Mouse (Mus musculus): ENCODE data around the gene Glul. TPM values are rescaled to one million over a fixed set of nuclear protein-coding genes. Genes with fewer than 3 reads are reported as not detected.
"Not testable (repeated sequence)": the region's sequence is repeated elsewhere in the genome, so short reads cannot be mapped to it uniquely, and the experiment has no call there.

Glul gene
- polyA plus RNA-seq (2011; ENCODE audit: insufficient read depth, insufficient read length, low replicate concordance, missing spikeins): 101 and 115 TPM in 2 replicates

DNA sequence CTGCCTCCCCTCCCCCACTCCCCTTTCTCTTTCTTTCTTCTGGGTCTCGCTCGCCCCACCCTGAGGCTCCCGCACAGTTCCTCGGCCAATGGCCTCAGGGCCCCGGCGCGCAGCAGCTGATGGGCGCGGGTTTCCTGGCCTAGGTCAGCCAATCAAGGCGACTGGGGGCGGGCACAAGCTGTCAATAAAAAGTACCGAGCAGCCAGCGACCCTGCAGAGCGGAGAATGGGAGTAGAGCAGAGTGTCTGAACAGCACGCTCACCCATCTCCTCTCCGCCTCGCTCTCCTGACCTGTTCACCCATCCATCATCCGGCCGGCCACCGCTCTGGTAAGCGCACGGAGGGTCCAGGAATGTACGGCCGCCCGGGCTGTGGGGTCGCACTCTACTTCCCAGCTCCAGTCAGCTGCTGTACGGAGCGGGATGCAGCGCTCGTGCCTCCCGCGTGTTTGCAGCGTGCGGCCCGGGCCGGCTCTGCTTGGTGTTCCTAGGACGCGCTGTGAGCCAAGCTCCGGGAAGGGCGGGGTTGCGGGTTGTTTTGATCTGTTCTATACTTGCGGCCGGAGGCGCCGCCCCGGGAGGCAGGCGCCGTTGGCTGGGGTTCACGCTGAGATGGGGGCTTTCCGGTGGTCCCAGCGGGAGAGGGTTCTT is at the start of gene Glul, which contains the start of gene Teddm2:
TSS of gene Glul (plus strand) at position 214 of the 650 bp plus-strand sequence.
TSS of gene Teddm2 (minus strand) at position 498 of the 650 bp plus-strand sequence.
- Histone ChIP-seq H3K4me3 (replicated peaks; ENCODE audit: control insufficient read depth, low read depth, low read length) (peak within 1 kb of the TSS; percentile 97), H3K27ac (ENCODE audit: control insufficient read depth, insufficient read depth, low read depth, low read length, poor library complexity) (peak within 1 kb of the TSS; percentile 97), H3K4me1 (ENCODE audit: control insufficient read depth, insufficient read depth, low read length) (no peaks in the 10 kb centered on the region)
- WGBS: under 1% methylated on average over 51 of the region's 51 CpGs
- TF ChIP-seq CTCF (IDR thresholded peaks at IDR 0.05; ENCODE audit: control insufficient read depth, insufficient read depth, low read length): no peak
- TF ChIP-seq POLR2A (IDR thresholded peaks at IDR 0.05; ENCODE audit: borderline replicate concordance, control insufficient read depth, low read depth, low read length): peak; percentile 99

DNA sequence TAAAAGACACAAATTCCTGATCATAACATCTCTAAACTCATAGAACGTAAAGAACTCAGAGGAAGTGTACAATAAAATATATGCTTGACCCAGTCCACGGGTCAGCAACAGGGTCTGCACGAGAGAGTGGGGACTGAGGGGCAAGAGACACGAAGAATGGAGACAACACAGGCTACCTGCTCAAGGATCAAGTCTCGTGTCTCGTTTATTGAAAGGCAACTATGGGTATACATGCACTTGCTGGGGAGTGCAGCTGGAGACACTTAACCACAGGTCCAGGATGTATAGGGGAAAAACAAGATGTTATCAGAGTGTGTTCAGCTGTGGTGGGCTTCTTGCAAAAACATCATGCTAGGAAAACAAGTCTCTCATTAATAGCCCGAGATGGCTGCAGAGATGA is 47.0 kb upstream of the Glul start:
- H3K4me3 ChIP-seq (replicated peaks; ENCODE audit: control insufficient read depth, low read depth, low read length); H3K4me1 ChIP-seq (ENCODE audit: control insufficient read depth, insufficient read depth, low read length); H3K27ac ChIP-seq (ENCODE audit: control insufficient read depth, insufficient read depth, low read depth, low read length, poor library complexity): not testable (repeated sequence)
- WGBS: 38% methylated on average over 7 of the region's 7 CpGs

DNA sequence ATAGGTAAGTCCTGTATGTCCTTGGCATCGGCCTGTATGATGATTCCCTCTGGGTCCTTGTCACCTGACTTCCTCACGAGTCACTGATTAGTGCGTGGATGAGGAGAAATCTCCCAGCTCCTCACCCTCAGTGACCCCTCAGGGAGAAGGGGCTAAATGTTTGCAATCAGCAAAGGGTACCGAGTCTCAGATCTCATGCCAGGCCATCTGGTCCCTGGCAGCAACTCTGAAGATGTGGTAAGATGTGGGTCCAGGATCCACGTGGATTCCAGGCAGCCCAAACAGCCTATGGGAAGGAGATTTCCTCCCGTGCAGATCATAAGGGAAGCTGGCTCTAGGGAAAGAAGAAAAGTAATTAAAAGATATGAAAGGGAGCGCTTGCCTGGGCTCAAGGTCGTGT is 43.8 kb upstream of the Glul start:
- no peak overlapping the region for H3K4me3 ChIP-seq (replicated peaks; ENCODE audit: control insufficient read depth, low read depth, low read length)
- no peak overlapping the region for H3K27ac ChIP-seq (ENCODE audit: control insufficient read depth, insufficient read depth, low read depth, low read length, poor library complexity)
- TF ChIP-seq CTCF (IDR thresholded peaks at IDR 0.05; ENCODE audit: control insufficient read depth, insufficient read depth, low read length) (no peak), POLR2A (IDR thresholded peaks at IDR 0.05; ENCODE audit: borderline replicate concordance, control insufficient read depth, low read depth, low read length) (no peak)
- 77% methylated on average over 8 of the region's 8 CpGs for WGBS
- no peaks in the 10 kb centered on the region for H3K4me1 ChIP-seq (ENCODE audit: control insufficient read depth, insufficient read depth, low read length)

- H3K4me1 ChIP-seq (ENCODE audit: control insufficient read depth, insufficient read depth, low read length): no peaks in the 10 kb centered on the region
- WGBS: 79% methylated on average over 6 of the region's 6 CpGs
- no peak within 1 kb of the TSS for H3K27ac ChIP-seq (ENCODE audit: control insufficient read depth, insufficient read depth, low read depth, low read length, poor library complexity)
- H3K4me3 ChIP-seq (replicated peaks; ENCODE audit: control insufficient read depth, low read depth, low read length): no peak within 1 kb of the TSS
- no peak for TF ChIP-seq POLR2A (IDR thresholded peaks at IDR 0.05; ENCODE audit: borderline replicate concordance, control insufficient read depth, low read depth, low read length)
- TF ChIP-seq CTCF (IDR thresholded peaks at IDR 0.05; ENCODE audit: control insufficient read depth, insufficient read depth, low read length): no peak
Measured at GRCm38 (mm10) chr1:153874045-153874444, 25.7 kb upstream of the Glul start, which contains the start of gene Teddm1b. TSS of gene Teddm1b (plus strand) at chr1:153874345.

DNA sequence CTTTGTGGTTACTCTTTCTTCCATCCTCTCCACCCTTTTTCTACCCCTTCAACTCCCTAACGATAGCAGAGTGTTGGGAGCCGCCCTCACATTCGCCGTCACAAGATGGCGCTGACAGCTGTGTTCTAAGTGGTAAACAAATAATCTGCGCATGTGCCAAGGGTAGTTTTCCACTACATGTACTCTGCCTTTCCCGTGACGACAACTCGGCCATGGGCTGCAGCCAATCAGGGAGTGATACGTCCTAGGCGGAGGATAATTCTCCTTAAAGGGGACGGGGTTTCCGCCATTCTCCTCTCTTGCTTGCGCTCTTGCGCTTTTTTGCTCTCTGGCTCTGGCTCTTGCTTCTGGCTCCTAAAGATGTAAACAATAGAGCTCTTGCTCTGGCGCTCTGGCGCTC is 19.4 kb upstream of the Glul start:
- H3K4me1 ChIP-seq (ENCODE audit: control insufficient read depth, insufficient read depth, low read length); H3K27ac ChIP-seq (ENCODE audit: control insufficient read depth, insufficient read depth, low read depth, low read length, poor library complexity); H3K4me3 ChIP-seq (replicated peaks; ENCODE audit: control insufficient read depth, low read depth, low read length): not testable (repeated sequence)
- 91% methylated on average over 17 of the region's 17 CpGs for WGBS

- no peak for TF ChIP-seq POLR2A (IDR thresholded peaks at IDR 0.05; ENCODE audit: borderline replicate concordance, control insufficient read depth, low read depth, low read length)
- no peak for TF ChIP-seq CTCF (IDR thresholded peaks at IDR 0.05; ENCODE audit: control insufficient read depth, insufficient read depth, low read length)
- Histone ChIP-seq H3K4me3 (replicated peaks; ENCODE audit: control insufficient read depth, low read depth, low read length) (no peak overlapping the region), H3K4me1 (ENCODE audit: control insufficient read depth, insufficient read depth, low read length) (no peaks in the 10 kb centered on the region), H3K27ac (ENCODE audit: control insufficient read depth, insufficient read depth, low read depth, low read length, poor library complexity) (no peak overlapping the region)
- WGBS: 81% methylated on average over 17 of the region's 17 CpGs
Measured at GRCm38 (mm10) chr1:153886024-153886633, 13.6 kb upstream of the Glul start.

GRCm38 (mm10) chr1:153890121-153890520 is 9.6 kb upstream of the Glul start:
- Histone ChIP-seq H3K4me3 (replicated peaks; ENCODE audit: control insufficient read depth, low read depth, low read length) (no peak overlapping the region), H3K27ac (ENCODE audit: control insufficient read depth, insufficient read depth, low read depth, low read length, poor library complexity) (no peak overlapping the region), H3K4me1 (ENCODE audit: control insufficient read depth, insufficient read depth, low read length) (no peaks in the 10 kb centered on the region)
- TF ChIP-seq CTCF (IDR thresholded peaks at IDR 0.05; ENCODE audit: control insufficient read depth, insufficient read depth, low read length) (no peak), POLR2A (IDR thresholded peaks at IDR 0.05; ENCODE audit: borderline replicate concordance, control insufficient read depth, low read depth, low read length) (no peak)
- 93% methylated on average over 10 of the region's 10 CpGs for WGBS

DNA sequence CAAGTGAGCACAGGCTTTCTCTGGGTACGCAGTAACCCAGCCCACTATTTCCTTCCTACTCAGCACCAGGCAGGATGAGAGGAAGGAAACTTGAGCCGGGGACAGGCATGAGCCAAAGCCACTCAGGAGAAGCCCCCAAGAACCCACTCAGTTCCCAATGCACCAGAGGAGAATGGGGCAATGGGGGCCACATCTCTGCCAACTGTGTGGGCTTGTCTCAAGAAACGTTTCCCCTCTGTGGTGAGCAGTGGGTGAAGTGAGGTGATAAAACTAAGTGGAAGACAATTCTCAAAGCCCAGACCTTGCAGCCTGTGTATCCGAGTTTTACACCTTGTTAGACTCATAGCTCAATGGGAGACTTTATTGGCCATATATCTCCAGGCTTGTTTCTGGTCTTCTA is 8.3 kb upstream of the Glul start, which contains the start of gene Teddm1a:
TSS of gene Teddm1a (plus strand) at position 301 of the 400 bp plus-strand sequence.
- TF ChIP-seq POLR2A (IDR thresholded peaks at IDR 0.05; ENCODE audit: borderline replicate concordance, control insufficient read depth, low read depth, low read length) (no peak), CTCF (IDR thresholded peaks at IDR 0.05; ENCODE audit: control insufficient read depth, insufficient read depth, low read length) (no peak)
- Histone ChIP-seq H3K4me1 (ENCODE audit: control insufficient read depth, insufficient read depth, low read length) (no peaks in the 10 kb centered on the region), H3K27ac (ENCODE audit: control insufficient read depth, insufficient read depth, low read depth, low read length, poor library complexity) (no peak within 1 kb of the TSS), H3K4me3 (replicated peaks; ENCODE audit: control insufficient read depth, low read depth, low read length) (no peak within 1 kb of the TSS)
- 4% methylated on average over 4 of the region's 4 CpGs for WGBS

Data from bone marrow, adult 2 months (tissue).